Mouse (Mus musculus) layer of hippocampus, postnatal 36 days (tissue): ENCODE data around the gene Kif26b. TPM values are rescaled to one million over a fixed set of nuclear protein-coding genes. Genes with fewer than 3 reads are reported as not detected.

Source experiments
- DNase-seq, 2 experiments: peaks; one replicate each; pipeline ENCODE4 v3.0.0; 2022
- total RNA-seq, 2 experiments: library from RNA; stranded (reverse); gene quantifications; 2 replicates each; pipeline ENCODE4 v1.2.3; 2021

The Kif26b gene
- total RNA-seq, 2 experiments from 2014 or later = 22.6 to 27.1 TPM

GRCm38 (mm10) chr1:178725536-178725935 lies 196.6 kb downstream of the Kif26b start:
- DNase-seq = no peak

- DNase-seq = no peak
These were observed 199.3 kb downstream of the Kif26b start for GRCm38 (mm10) chr1:178728256-178728655.

- no peak for DNase-seq
These were observed 201.3 kb downstream of the Kif26b start for GRCm38 (mm10) chr1:178730271-178730670.

- no peak for DNase-seq
These were observed 204.1 kb downstream of the Kif26b start for GRCm38 (mm10) chr1:178733035-178733434.

GRCm38 (mm10) chr1:178734576-178734975 lies 205.7 kb downstream of the Kif26b start:
- no peak for DNase-seq

GRCm38 (mm10) chr1:178736931-178737330 lies 208.0 kb downstream of the Kif26b start:
- no peak for DNase-seq

- DNase-seq = no peak
These were observed 214.9 kb downstream of the Kif26b start for GRCm38 (mm10) chr1:178743820-178744219.

- no peak for DNase-seq
These were observed 215.6 kb downstream of the Kif26b start for GRCm38 (mm10) chr1:178744526-178744925.

GRCm38 (mm10) chr1:178744961-178745360 lies 216.0 kb downstream of the Kif26b start:
- no peak for DNase-seq

- DNase-seq = peak; percentile 32 to 35
These were observed 216.5 kb downstream of the Kif26b start for GRCm38 (mm10) chr1:178745471-178745870.

GRCm38 (mm10) chr1:178747279-178748221 lies 218.6 kb downstream of the Kif26b start:
- DNase-seq = no peak

GRCm38 (mm10) chr1:178748222-178748600 lies 219.3 kb downstream of the Kif26b start:
- DNase-seq = no peak

- DNase-seq = no peak
These were observed 219.7 kb downstream of the Kif26b start for GRCm38 (mm10) chr1:178748617-178749016.

- DNase-seq = no peak
These were observed 220.9 kb downstream of the Kif26b start for GRCm38 (mm10) chr1:178749786-178750185.

- DNase-seq = no peak
These were observed 229.5 kb downstream of the Kif26b start for GRCm38 (mm10) chr1:178758441-178758840.

- DNase-seq = no peak
These were observed 233.3 kb downstream of the Kif26b start for GRCm38 (mm10) chr1:178762125-178762741.

GRCm38 (mm10) chr1:178764914-178765313 lies 236.0 kb downstream of the Kif26b start:
- DNase-seq = no peak

- DNase-seq = no peak
These were observed 236.7 kb downstream of the Kif26b start for GRCm38 (mm10) chr1:178765650-178766049.

GRCm38 (mm10) chr1:178768976-178769375 lies 240.1 kb downstream of the Kif26b start:
- no peak for DNase-seq

GRCm38 (mm10) chr1:178769988-178770387 lies 241.1 kb downstream of the Kif26b start:
- DNase-seq = no peak

- DNase-seq = no peak
These were observed 241.9 kb downstream of the Kif26b start for GRCm38 (mm10) chr1:178770626-178771362.

- DNase-seq = no peak
These were observed 250.8 kb downstream of the Kif26b start for GRCm38 (mm10) chr1:178779742-178780141.

GRCm38 (mm10) chr1:178784043-178784442 lies 255.1 kb downstream of the Kif26b start:
- no peak for DNase-seq
